Mouse (Mus musculus): Measurements from ENCODE around the gene Vmn1r4.

The Vmn1r4 gene

DNA sequence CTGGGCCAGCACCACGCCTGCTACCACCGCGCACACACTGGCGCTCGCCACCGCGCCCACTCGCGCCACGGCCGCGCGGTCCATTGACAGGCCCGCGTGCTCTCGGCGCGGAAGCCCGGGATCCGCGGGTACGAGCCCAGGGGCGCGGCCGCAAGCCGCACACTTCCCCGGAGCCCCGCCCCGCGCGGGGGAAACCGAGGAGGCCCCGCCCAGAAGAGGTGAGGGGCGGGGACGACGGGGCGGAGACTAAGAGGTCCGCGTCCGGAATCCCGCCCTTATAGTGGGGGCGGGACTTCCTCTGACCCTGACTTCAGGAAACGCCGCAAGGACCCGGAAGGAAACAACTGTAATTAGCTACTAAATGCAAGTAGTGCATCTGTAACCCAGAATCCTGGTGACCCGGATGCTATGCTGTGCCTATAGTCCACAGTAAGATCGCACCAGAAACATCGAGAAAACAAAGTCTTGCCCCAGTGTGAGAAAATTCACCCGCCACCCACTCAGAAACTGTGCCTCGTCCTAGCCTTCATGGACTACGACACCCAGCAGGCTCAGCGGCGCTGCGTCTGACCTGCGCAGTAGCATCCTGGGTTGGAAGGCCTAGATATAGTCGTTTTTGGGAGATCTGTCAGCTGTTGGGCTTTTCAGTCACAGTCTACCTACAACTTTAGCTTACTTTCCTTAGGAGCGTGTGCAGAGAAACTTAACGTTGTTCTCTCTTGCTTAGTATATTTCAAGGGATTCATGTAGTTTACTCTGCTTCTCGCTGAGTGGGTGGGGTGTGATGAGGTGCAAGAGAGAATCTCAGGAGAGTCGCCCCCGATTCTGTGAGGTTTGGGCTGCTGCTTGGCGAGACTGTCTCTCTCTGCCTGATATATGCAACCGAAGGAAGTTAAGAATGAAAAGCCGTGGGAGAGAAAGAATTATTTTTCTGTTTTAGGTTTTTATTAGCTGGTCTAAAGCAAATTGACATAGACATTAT, at the start of gene Vmn1r4, which contains the start of gene Nt5c3:
Vmn1r4 (plus strand) TSS at position 290 of the 982 bp plus-strand sequence.
Nt5c3 (minus strand) TSS at position 207 of the 982 bp plus-strand sequence.
- no peak for TF ChIP-seq GATA4 (IDR thresholded peaks at IDR 0.05; ENCODE audit: insufficient replicate concordance, low read length)

DNA sequence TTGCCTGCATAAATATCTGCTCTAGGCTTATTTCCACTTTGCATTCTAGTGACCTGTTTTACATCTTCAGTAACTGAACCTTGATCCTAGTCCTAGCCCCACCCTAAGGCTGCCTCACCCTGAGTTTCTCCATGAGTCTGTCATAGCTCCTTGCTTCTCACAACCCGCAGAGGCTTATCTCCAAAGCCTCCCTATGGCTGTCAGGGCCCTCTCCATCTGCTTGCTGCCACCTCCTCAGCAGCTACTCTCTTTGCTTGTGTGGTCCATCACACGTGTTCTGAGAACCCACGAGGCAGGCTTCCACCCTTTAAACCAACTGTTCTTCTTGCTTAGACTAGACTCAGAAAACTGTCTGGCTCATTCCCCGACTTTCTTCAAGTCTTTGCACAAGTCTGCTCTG, 46.9 kb upstream of the Vmn1r4 start:
- no peak for TF ChIP-seq GATA4 (IDR thresholded peaks at IDR 0.05; ENCODE audit: insufficient replicate concordance, low read length)

DNA sequence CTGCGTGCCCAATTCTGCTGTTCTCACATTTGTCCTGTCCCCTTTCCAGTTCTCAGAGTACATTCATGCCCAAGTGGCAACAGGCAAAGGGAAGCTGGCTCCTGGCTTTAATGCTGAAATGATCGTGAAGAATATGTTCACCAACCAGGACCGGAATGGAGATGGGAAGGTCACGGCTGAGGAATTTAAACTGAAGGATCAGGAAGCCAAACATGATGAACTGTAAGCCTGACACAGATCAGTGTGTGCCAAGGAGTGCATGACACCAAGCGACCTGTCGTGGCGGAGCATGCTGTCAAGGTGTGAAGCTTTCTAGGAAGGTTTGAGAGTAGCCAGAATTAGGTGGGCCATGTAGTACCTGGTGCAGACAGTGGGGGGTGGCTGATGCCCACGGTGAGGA, 45.8 kb upstream of the Vmn1r4 start:
- TF ChIP-seq GATA4 (IDR thresholded peaks at IDR 0.05; ENCODE audit: insufficient replicate concordance, low read length), result no peak

DNA sequence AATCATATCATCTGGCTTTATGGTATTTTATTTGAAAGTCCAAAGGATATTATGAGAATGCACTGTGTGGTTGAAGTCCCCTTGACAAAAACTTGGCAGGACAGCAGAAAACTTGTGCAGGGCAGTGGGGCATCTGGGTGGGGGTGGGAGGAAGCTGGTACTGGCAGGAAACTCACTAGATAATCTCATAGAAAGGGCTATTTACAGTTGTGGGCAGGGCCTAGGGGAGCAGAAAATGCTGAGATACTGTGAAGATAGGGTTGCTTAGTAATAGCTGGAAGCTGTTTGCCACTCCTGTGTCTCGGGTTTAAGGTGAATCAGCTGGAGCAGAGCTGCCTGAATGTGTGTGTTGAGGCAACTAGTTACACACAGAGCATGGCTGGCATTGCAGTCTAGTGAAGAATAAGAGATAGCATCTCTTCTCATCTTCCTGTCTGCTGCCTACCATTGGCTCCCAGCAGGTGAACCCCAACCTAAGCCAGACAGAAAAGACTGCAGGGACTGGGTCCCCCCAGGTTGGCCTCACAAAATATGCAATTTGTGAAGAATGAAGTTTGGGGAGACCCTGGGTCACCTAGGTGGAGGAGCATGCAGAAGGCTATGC, 44.4 kb upstream of the Vmn1r4 start:
- TF ChIP-seq GATA4 (IDR thresholded peaks at IDR 0.05; ENCODE audit: insufficient replicate concordance, low read length), result peak; percentile 26; the same call in 1 of the 2 replicates

DNA sequence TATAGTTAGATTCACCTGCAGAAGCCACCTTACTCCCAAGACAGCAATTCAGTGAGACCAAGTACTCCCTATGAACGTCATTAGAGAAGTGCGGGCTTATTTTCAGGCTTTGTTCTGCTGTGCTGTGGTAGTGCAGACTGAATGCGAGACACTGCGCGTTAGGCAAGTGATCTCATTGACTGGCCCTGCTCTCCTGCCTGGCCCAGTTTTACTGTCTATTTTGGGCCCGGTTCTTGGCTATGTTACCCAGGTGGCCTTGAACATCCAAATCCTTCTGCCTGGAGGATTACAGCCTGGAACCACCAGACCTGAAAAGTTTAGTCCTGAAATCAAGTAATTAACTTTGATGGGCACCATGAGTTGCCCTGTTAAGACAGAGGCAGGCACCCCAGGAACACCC, 35.3 kb upstream of the Vmn1r4 start:
- no peak for TF ChIP-seq GATA4 (IDR thresholded peaks at IDR 0.05; ENCODE audit: insufficient replicate concordance, low read length)

DNA sequence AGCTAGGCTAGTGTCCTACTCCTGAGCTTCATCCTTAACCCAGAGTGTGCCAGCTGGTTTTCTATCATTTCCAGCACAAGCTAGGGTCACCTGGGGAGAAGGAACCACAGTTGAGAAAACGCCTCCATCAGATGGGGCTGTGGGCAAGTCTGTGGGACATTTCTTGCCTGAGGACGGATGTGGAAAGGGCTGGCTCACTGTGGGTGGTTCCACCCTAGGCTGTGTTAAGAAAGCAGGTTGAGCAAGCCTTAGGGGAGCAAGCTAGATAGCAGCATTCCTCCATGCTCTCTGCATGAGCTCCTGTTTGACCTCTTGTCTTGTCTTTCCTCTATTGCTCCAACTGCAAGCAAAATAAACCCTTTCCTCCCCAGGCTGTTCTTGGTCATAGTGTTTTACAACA, 33.1 kb upstream of the Vmn1r4 start:
- no peak for TF ChIP-seq GATA4 (IDR thresholded peaks at IDR 0.05; ENCODE audit: insufficient replicate concordance, low read length)

DNA sequence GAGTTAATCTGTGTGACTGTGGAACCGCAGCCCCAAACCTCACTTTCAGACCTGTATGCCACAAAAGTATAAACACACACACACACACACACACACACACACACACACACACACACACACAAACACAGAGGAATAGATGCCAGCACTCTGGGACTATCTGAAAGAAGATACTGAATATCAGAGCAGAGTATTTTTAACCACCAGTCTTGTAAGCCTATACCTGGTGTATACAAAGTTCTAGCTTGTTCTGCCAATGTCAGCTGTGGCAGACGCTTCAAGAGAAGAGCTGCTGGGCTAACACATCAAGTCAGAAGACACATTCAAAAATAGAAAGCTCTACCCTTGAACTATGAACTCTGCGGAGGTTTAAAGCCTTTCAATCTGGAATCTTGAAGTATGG, 24.2 kb upstream of the Vmn1r4 start:
- TF ChIP-seq GATA4 (IDR thresholded peaks at IDR 0.05; ENCODE audit: insufficient replicate concordance, low read length), result no peak

DNA sequence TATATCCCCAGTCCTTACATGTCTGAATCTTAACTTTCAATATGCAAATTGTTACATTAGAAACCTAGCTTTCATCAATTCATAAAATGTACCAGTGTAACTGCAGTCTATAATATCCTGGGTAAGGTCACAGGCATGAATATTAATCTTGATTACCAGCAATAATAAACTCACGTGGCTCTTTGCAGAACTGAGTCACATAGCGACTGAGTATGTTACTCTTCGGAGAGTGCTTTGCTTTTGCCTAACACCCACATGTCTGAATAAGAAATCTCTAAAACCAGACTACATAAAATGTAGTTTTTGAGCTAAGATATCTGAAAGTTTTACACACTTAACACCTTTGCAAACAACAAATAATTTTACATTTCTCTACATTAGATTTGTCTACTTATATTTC, 22.5 kb upstream of the Vmn1r4 start:
- no peak for TF ChIP-seq GATA4 (IDR thresholded peaks at IDR 0.05; ENCODE audit: insufficient replicate concordance, low read length)

DNA sequence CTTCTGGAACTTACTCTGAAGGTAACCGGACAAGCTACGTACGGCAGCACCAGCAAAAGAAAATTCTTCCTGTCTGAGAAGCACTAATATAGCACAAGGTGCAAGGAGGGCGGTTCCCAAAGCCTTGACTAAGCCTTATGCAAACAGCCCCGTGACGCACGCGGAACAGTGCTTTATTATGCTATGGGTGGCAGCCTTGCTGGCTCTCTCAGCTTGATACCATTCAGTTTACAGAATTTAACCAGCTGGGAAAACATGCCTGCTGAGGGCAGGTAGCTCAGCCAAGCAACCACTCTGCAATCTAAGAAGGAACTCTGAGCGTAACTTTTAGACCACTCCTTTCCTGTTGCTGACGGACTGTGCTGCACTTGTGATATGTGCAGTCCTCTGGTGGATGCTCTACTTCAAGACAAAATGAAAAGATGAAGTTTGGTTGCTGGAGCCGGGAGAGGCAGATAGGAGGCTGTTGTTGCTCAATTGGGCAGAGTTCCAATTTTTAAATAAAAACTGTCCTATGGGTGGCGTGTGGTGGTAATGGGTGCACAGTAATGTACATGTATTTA, 21.9 kb upstream of the Vmn1r4 start:
- TF ChIP-seq GATA4 (IDR thresholded peaks at IDR 0.05; ENCODE audit: insufficient replicate concordance, low read length), result no peak

DNA sequence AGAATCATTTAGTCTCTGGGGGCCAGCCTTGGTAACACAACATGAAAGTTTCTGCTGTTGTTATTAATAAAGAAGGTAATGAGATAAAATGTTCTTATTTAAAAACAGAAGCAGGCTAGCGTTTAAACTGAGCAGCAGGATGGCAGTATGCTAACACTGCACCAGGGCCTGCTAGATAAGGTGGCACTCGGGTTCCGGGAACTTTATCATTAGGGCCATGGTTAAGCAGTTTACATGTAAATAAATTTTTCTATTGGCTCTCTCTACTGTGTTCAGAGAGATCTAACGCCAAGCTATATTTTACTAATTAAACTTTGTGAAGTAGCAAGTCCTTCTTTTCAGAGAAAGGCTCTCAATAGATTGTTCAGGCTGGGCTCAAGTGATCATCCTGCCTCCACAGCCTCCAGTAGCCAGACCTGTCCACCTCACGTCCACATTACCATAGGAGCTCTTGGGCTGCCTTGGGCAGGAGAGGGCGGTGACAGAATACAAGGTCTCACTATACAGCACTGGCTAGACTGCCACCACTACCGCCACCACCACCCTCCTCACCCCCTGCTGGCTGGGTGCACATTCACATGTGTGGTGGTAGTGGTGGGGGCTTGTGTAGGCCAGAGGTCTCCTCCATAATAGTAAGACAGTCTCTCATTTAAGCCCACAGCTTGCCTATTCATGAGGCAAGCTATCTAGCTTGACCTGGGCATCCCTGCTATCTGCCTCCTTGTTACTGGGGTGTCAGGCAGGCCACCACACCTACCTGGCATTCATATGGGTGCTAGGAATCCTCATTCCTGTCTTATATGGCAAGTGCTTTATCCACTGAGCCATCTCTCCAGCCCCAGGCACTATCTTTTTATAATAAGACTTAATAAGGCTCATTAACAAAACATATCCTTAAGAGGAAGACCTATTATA, 21.0 kb upstream of the Vmn1r4 start:
- TF ChIP-seq GATA4 (IDR thresholded peaks at IDR 0.05; ENCODE audit: insufficient replicate concordance, low read length), result no peak

DNA sequence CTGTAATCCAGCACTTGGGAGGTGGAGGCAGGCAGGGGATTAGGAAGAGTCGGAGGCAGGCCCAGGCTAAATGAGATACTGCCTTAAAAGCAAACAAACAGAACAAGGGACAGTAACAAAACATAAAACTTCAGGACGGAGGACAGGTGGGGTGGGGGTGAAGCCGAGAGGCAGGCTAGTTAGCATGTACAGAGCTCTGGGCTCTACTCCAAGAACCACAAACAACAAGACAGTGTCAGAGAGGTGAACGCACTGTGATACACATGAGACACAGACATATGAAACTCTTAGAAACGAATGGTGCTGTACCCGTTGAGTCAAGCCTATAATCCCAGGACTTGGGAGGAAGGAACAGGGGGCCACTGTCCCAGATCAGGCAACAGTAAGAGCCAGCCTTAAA, 20.0 kb upstream of the Vmn1r4 start:
- no peak for TF ChIP-seq GATA4 (IDR thresholded peaks at IDR 0.05; ENCODE audit: insufficient replicate concordance, low read length)

DNA sequence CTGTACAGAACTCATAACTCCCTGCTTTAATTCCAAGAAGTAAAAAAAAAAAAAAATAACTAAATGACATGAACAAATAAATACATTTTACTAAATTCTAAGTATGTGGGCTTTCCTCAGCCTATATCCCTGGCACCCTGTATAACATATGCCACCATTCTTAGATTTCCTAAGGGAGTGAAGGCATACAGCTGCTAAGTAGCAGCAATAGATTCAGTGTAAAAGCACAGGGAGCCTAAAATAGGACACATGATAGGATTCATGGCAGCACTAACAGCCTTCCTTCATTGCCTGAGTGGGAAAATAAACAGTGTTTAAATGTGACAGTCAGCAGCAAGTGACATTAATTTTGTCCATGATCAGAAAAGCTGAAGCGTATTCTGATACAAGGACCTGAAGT, 19.5 kb upstream of the Vmn1r4 start:
- TF ChIP-seq GATA4 (IDR thresholded peaks at IDR 0.05; ENCODE audit: insufficient replicate concordance, low read length), result no peak

DNA sequence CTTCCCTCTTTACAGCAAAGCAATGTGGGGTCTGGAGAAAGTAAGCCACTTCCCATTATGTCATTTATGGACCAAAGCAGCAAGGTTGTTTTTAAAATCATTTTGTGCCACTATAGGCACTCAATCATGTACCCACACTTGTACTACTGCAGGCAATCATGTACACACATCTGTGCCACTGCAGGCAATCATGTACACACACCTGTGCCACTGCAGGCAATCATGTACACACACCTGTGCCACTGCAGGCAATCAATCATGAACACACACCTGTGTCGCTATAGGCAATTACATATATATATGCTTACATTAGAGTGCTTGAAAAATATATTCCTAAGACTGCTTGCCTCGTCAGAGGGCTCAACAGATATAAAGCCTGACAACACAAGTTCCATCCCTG, 18.8 kb upstream of the Vmn1r4 start:
- TF ChIP-seq GATA4 (IDR thresholded peaks at IDR 0.05; ENCODE audit: insufficient replicate concordance, low read length), result no peak

DNA sequence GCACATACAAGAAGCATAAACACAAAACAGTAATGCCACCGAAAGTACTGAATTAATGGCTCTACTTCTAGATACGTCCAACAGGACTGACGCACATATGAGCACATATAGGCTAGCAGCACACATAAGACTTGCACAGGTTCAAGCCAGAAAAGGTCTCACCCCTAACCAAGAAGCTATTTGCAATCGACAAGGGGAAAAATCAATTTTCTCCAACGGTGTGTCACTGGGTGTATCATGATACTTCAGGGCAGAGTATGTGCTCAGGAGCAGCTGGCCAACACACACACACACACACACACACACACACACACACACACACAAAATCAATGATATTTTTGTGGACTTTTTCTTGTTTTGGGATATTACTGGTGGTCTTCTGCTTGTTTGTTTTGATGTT, 18.3 kb upstream of the Vmn1r4 start:
- no peak for TF ChIP-seq GATA4 (IDR thresholded peaks at IDR 0.05; ENCODE audit: insufficient replicate concordance, low read length)

Measured in liver, adult (tissue).